In the genomic region with DNA sequence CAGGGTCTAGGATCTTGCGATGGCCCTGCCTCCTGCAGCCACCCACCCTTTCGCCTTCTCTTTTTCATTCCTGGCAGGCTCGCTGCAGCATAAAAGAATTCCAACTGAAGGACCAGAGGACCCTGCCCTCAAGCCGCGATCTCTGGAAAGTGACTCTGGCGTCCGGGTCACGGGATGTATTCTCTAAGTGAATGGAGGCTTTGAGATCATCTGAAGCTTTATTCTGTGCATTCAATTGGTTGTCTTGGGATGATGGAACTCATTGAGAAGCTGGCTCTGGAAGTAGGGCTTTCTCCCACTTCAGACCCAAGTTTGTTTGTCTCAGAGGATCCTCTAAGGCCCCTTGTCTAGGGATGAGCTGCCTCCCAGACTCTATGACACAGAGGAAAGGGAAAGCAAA, we compare ENCODE assay signal across 18 mouse cellular contexts. TPM values are rescaled to one million over a fixed set of nuclear protein-coding genes. Genes with fewer than 3 reads are reported as not detected.
A peak's percentile ranks its signal among the peaks of the same experiment; 100 is the strongest.
DNase-seq lines count a peak whose midpoint lies in the region; ATAC-seq and TF ChIP-seq lines count a peak whose summit lies in the region.
"Had no signal": no experiment of that assay in that cellular context is flagged by ENCODE, and none has a peak within 500 bp of the region (broad histone marks: within the 10 kb centered on the region; RNA-seq: fewer than 3 reads in every experiment).

A gene (minus strand): TSS at position 154 of the 400 bp plus-strand sequence.

- no peak within 1 kb of the TSS for H3K9ac ChIP-seq in forebrain, embryonic 16.5 days (replicated peaks; ENCODE audit: low read depth, low read length)
- H3K9ac ChIP-seq: forebrain, postnatal 0 days; lung, embryonic 15.5 days had no signal

- WGBS in forebrain, embryonic 16.5 days: 63% methylated on average over 8 of the region's 8 CpGs

- no peak within 1 kb of the TSS for H3K27ac ChIP-seq in gastrocnemius, adult 2 months
- H3K27ac ChIP-seq in forebrain, embryonic 16.5 days (ENCODE audit: low read length): no peak within 1 kb of the TSS
- H3K27ac ChIP-seq: lung, embryonic 15.5 days had no signal

- no peak for DNase-seq in gastrocnemius, adult 2 months
- DNase-seq in gastrocnemius, postnatal 4 days (ENCODE audit: low spot score in 2 of 2): no peak
- peak; percentile 20 for DNase-seq in right cerebral cortex, adult 18-20 months
- DNase-seq in right cerebral cortex, postnatal 36 days (ENCODE audit: low spot score in 2 of 2): no peak
- DNase-seq in layer of hippocampus, postnatal 25 days (ENCODE audit: extremely low spot score in 1 of 2, low spot score in 1 of 2): no peak
- no peak for DNase-seq in thymus, postnatal 14 days
- DNase-seq: forebrain, postnatal 0 days; gastrocnemius, postnatal 25 days; heart, postnatal 36 days; kidney, postnatal 36 days had no signal

- intact Hi-C loops in gastrocnemius, adult 2 months (cut with DNase I): no loop called here

- H3K4me1 ChIP-seq in forebrain, embryonic 16.5 days (replicated peaks; ENCODE audit: control insufficient read depth, insufficient read depth, low read length): no peaks in the 10 kb centered on the region
- H3K4me1 ChIP-seq: lung, embryonic 15.5 days had no signal

- no peaks in the 10 kb centered on the region for H3K27me3 ChIP-seq in forebrain, embryonic 16.5 days (replicated peaks; ENCODE audit: control insufficient read depth, insufficient read depth, low read length)
- H3K27me3 ChIP-seq: lung, embryonic 15.5 days had no signal

- H3K9me3 ChIP-seq in forebrain, embryonic 16.5 days (ENCODE audit: control insufficient read depth, low read length): no peaks in the 10 kb centered on the region
- H3K9me3 ChIP-seq: lung, embryonic 15.5 days had no signal

- no peak for ATAC-seq in forebrain, embryonic 16.5 days
- ATAC-seq: CD4-positive, CD25-positive, alpha-beta regulatory T cell, adult 4 months; forebrain, postnatal 0 days; intestine, embryonic 16.5 days had no signal

- TF ChIP-seq CTCF in gastrocnemius, adult 2 months (IDR thresholded peaks at IDR 0.05): no peak

- no peaks in the 10 kb centered on the region for H3K36me3 ChIP-seq in forebrain, embryonic 16.5 days (ENCODE audit: control insufficient read depth, insufficient read depth)
- H3K36me3 ChIP-seq: lung, embryonic 15.5 days had no signal

- peak within 1 kb of the TSS; percentile 13; the same call in 1 of the 2 replicates for H3K4me3 ChIP-seq in gastrocnemius, adult 2 months
- H3K4me3 ChIP-seq in forebrain, embryonic 16.5 days (replicated peaks; ENCODE audit: low read length): no peak within 1 kb of the TSS
- H3K4me3 ChIP-seq: erythroblast, embryonic 14.5 days; lung, embryonic 15.5 days had no signal

- no peak within 1 kb of the TSS for H3K4me2 ChIP-seq in forebrain, embryonic 16.5 days (ENCODE audit: low read length)
- H3K4me2 ChIP-seq: heart, embryonic 11.5 days; lung, embryonic 15.5 days had no signal

RNA-seq across cellular contexts. Expression of the gene that starts here (rescaled TPM):
- total RNA-seq in gastrocnemius, adult 2 months (2021): under 1 TPM; 0.31 to 0.51 TPM
- 10 to 100 TPM in 1 of 2 experiments, 1 to 10 TPM in 1; 8.1 to 10.3 TPM for total RNA-seq in gastrocnemius, postnatal 4 days (2021)
- total RNA-seq in layer of hippocampus, postnatal 25 days (2021): 10 to 100 TPM; 28.5 to 31.3 TPM
- 0.06 and 0.33 TPM in 2 replicates for polyA plus RNA-seq in forebrain, embryonic 16.5 days (2015; fragmentation: Nextera tagmentation; extraction: Ambion mirVana)
- total RNA-seq: megakaryocyte progenitor cell, adult 5-6 weeks; neutrophil, adult 5-6 weeks had no signal
- polyA plus RNA-seq: erythroblast, embryonic 14.5 days; heart, embryonic 11.5 days had no signal

Comparison
In these comparisons a context has a peak if more than half of its experiments do, and no peak if none do; other contexts are left out.
1. RNA of the gene that starts here (total RNA-seq): 28.5 to 31.3 TPM in layer of hippocampus, postnatal 25 days and 8.1 to 10.3 TPM in gastrocnemius, postnatal 4 days; 0.31 to 0.51 TPM in gastrocnemius, adult 2 months; every median in the first group is over 4 times any median in the second.